Mouse (Mus musculus): ENCODE results near the gene Dnajc16.

Gene Dnajc16

DNA sequence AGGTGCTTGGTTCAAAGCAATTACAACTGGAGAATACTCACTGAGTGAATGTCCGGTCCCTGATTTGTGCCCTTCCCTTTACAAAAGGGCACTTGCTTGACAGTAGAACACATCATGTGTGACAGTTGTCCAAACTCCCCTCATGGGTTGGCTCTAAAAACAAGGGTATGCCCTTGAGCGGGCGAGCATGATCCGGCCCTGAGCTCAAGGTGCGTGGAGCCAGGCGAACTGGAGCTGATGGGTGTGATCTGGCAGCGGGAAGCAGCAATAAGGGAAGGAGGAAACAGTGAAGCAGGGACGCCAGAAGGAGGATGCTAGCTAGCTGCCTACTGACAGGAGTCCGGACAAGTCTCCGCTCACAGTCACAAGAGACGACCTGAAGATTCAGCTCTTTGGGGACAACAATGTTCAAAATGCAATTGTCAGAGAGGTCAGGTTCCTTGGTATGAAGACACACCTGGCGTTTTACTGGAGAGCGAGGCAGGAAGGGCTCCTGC is 28.6 kb downstream of the Dnajc16 start:
- no peak for DNase-seq (ENCODE audit: low read depth)

DNA sequence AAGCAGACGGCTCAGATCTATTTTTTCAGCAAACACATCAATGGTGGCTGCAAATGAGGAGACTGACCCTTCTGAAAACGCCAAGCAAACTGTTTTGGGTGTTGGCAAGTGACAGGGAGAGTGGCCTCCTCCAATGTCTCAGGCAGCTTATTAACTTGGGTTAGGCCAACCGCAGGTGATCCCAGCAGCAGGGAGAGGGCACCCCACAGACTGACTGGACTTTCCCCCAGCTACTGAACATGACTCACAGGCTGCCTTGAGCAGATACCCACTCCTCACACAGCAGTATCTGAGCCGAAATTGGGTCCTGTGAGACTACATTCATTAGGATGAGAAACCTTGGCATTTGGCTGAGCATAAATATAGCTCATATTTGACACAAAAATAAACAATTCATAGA is 29.8 kb downstream of the Dnajc16 start:
- no peak for DNase-seq (ENCODE audit: low read depth)

DNA sequence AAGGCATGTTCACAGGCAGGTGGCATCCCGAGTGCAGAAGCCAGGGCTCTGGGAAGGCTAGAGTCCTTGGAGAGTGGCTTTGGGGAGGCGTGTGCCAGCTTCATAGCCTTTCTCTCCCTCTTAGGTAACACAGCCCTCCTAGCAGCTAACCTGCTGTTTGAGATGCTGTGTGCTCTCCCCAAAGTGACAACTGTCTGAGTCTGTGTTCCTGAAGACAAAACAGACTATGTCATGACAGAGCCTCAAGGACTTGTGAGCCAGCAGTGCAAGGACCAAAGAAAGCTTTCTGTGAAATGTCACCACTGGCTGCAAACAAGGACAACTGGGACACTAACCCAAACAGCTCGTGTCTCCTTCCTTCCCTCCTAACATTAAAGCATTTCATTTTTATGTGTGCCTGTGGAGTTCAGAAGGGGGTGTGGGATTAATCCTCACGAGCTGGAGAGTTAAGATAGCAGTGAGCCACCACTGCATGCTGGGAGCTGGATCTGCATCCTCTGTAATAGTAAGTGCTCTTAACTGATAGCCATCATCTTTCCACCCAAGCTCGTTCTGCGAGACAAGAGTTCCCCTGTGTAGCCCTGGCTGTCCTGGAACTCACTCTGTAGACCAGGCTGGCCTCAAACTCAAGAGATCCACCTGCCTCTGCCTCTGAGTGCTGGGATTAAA is 31.7 kb downstream of the Dnajc16 start:
- no peak for DNase-seq (ENCODE audit: low read depth)

DNA sequence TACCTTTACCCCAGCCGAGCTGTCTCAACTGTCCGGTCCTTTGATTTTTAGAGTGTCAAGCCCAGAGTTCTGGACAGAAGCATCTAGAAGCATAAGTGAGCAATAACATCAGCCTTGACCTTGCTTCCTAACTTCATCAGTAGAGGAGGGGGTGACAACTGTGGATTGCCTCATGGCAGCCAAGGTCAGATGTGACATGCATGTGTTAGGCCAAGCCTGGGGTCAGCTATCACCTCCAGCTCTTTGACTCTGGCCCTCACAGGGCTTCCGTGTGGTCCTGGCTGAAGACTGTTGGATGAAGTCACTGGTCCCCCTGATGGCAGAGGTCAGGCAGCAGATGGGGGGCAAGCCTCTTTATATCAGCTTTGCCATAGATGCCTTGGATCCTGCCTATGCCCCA is 33.6 kb downstream of the Dnajc16 start:
- DNase-seq (ENCODE audit: low read depth), result no peak

DNA sequence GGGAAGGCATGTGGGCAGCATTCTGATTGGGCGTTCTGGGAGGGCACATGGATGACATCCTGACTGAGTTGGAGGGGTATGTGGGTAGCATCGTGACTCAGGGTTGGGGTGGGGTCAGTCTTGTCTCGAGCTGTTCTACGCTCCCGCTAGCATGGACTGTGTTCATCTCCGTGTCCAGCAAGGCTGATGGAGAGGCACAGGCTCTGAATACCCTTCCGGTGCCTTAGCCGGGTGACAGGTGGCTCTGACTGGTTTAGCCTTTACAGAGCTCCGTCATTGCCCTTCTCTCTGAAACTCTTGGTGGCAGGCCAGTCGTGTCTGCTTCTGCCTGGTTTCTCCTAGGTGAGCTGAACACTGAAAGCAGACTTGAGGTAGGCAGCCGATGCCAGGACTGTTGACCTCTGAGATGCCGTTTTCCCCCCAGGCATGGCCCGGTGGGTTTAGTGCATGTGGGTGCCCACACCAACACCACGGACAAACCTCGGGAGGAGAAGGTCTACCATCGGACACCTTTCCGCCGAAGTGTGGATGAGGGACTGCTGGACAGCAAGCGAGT is 35.3 kb downstream of the Dnajc16 start:
- no peak for DNase-seq (ENCODE audit: low read depth)

DNA sequence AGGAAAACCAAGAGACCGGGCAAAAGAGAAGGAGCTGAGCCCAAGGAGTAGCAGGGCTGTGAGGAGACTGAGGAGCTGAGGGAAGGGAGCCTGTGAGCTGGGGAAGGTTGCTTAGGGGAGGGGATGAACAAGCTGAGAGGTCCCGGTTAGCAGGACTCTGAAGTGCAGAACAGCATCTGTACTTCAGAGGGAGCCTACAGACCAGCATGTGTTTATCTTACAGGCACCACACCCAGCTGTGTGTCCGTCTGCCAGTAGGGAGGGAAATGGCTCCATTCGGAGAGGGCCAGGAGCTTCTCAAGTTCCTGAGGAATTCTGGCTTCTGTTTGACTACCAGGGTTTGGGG is 38.7 kb downstream of the Dnajc16 start:
- DNase-seq (ENCODE audit: low read depth), result no peak

DNA sequence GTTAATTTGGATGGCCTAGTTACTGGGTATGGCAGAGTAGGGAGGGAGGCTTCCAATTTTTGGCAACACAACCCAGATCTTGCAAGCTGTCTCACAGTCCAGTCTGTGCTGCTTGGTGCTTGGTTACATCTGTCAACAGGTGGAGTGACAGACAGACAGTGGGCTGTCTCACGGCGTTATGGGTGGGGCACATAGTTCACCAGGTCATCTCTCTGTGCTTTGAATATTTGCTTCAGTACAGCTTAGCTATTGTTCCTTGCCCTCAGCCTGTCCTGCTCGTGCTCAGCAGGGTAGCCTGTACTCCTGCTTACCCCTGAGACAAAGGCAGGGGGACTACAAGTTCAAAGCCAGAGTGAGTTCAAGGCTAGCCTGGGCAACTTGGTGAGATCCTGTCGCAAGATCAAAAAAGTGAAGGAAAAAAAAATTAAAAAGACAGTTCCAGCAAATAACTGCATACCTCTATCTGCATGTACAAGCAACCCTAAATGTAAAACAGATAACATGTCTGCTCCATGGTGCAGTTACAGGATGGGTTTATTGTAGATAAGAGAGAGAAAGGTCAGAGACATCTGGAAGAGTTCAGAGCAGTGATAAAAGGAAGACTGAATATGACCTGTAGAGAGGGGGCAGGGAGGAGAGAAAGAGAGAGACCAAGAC is 39.2 kb downstream of the Dnajc16 start:
- DNase-seq (ENCODE audit: low read depth), result no peak

DNA sequence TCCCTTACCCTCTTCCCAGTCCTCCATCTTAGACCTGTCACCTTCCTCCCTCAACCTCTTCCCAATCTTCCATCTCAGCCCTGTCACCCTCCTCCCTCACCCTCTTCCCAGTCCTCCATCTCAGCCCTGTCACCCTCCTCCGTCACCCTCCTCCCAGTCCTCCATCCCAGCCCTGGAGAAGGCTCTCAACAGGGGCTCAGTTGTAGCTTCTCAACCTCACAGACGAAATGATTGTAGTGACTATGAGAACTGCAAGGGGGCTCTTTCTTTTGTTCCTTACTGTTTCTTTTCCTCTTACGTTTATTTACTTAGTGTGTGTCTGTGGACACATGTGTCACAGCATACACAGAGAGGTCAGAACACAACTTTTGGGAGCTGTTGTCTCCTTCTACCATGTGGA is 39.9 kb downstream of the Dnajc16 start:
- peak; percentile 17 for DNase-seq (ENCODE audit: low read depth)

DNA sequence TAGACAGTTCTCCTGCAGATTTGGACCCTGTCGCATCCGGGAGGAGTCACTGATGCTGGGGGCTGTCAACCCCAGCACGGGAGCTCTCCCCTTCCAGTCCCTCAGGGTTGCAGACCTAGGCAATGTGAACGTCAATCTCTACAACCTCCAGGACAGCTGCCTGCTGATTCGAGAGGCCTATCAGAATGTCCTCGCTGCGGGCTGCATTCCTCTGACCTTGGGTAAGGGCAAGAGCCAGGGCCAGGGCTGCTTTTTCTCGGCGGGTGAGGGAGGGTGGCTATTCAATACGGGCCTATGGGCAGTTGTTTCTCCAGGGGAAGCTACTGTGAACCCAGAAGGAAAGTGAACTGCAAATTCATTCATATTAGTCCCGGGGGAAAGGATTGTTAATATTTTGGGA is 41.2 kb downstream of the Dnajc16 start:
- no peak for DNase-seq (ENCODE audit: low read depth)

DNA sequence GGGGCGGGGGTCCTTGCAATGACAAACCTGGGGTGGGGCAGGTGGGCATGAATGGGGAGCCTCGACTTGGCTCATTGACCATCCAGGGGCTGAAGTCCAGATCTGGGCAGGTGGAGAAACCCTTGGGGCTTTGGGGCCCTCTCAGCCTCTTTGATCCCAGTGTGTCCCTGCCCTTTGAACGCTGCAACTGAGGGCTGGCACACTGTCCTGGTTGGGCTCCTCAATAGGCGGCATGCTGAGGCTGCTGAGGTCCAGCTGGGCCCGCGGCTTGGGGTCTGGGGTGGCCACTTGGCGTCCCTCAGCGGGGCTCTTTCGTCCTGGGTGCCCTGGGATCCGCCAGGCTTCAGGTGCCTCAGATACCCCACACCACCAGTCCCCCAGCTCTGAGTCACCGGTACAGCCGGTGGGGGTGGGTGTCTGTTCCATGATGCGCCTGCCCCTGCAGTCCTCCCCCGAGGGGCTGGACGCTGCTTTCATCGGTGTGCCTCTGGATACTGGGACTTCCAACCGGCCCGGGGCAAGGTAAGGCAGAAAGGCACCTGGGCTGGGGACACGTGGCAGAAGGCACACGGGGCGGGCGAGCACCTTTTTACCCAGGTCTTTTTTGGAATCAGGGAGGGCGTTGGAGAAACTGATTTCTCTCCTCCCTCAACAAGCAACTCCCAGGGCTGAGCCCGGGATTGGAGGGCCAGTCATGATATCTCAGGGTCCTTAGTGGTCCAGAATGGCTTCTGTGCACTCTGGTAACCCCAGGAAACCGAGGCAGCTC is 44.0 kb downstream of the Dnajc16 start, which contains the start of gene Agmat:
Gene Agmat, plus strand, starts transcription at position 95 of the 769 bp plus-strand sequence.
- no peak for DNase-seq (ENCODE audit: low read depth)

DNA sequence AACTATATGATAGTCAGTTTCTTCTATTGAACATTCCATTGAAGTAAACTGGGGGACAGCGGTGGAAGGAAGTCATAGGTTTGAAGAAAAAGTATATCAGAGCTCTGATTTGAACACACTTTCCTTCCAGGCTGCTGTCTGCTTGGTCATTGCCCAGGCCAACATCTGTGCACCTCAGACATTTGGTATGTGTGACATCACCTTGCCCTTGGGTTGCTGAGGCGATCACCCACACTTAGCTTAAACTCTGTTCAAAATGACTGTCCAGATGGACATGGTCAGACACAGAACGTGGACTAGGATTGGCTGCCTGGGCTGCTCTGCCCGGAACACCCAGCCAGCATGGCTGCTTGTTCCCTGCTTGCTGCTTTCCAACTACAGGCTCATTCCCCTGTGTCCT is 48.4 kb downstream of the Dnajc16 start:
- DNase-seq (ENCODE audit: low read depth), result no peak

DNA sequence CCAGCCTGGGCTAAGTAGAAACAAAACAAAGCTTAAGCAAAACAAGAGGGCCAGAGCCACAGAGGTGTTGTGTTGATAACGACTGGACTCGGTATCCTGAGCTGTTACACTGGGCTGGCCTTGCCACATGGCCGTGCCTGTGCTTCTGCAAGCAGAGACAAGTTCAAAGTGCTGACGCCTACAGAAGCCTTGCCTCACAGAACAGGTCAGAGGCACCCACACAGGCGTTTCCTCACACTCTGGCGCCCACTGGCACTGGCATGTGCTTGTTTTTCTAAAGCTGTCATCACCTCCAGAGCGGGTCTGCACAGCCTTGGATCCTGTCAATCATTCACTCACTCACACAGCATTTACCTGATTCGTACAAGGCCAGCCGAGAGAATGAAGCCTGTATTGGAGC is 48.9 kb downstream of the Dnajc16 start:
- no peak for DNase-seq (ENCODE audit: low read depth)

DNA sequence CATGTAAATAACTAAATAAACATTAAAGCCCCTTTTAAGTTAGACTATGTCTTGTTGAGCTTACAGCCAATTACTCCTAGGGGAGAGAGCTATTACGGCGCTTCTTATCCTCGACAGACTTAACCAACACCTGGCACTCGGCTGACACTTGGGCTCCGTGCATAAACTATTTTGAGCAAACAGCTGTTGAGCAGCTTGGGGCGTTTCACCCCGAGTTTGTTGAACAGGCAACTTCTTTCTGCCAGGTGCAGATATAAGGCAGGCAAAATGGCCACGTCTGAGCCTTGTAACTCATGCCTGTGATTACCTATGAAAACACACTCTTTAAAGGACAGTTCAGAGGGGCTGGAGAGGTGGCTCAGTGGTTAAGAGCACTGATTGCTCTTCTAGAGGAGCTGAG is 52.7 kb downstream of the Dnajc16 start:
- no peak for DNase-seq (ENCODE audit: low read depth)

DNA sequence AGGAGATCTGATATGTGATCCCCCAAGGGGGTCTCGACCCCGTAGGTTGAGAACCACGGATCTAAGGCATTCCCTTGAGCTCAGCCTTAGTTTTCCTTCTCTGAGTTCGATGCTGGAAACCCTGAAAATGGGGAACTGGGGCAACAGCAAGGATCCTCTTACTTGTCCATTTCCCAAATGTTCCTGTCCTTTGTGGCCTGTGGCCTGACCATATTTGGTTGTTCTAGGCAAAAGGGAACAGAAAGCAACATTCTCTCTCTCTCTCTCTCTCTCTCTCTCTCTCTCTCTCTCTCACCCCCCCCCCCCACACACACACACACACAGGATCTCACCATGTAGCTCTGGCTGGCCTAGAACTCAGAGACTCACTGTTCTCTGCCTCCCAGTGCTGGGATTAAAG is 53.9 kb downstream of the Dnajc16 start:
- no peak for DNase-seq (ENCODE audit: low read depth)

DNA sequence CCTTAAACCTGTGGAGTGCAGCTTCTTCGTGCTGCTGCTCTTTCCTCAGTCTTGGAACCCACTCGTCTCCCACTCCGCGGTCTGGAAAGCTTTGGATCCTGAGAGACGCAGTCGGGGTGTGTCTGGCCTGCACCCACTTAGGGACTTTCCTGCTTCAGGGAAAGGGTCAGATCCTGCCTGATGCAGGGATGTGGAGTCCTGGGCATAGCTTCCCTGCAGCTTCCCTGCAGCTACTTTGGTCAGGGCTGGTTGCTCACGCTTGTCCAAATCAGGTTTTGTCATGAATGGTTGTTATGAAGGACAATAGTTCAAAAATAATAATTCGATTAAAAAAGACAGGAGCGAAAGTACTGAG is 55.5 kb downstream of the Dnajc16 start:
- DNase-seq (ENCODE audit: low read depth), result no peak

DNA sequence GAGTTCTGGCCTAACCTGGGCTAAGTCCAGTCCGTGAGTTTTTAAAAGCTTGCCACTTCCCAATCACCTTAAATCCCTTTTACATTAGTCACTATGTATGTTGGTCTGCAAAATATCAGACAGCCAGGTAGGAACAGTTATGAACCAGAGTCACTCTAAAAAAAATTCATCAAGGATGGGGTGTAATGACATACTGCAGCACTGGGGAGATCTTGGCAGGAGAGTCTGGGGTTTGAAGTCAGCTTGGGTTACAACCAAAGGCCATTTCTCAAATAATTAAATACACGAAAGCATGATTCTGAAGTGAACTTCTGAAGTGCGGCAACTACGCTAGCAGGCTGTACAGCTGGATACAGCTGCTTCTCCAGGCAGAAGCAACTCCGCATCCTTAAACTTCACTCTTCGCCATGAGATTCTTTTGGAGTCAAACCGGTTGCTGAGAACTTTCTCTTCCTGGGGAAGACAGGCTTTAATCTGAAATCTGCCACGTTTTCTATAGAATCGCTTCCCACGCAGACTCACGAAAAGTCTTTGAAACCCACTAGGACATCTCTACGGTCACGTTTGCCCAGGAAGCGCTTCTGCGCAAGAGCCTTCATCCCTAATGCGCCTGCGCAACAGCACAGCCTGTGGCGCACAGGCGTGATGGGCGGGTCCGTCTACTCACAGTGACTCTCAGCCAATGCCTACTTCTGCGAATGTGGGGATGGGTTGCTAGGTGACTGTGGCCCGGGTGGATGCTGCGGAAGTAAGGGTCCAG is 56.1 kb downstream of the Dnajc16 start:
- DNase-seq (ENCODE audit: low read depth), result peak; percentile 96

DNA sequence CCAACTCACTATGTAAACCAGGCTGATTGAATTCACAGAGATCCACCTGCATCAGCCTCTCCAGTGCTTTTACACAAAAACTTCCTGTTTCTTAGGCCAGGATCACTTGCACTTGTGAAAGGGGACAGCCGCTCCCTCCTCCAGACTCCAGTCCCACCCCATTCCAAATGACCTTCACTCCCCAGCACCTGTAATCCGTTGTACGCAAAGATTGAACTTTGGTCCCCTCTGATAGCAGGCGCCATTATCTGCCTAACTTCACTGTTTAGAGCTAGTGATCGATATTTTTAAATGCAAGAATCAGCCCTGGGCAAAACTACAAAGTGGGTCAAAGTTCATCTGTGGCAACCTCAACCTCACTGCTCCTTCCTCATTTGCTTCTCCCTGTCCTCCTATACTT is 59.0 kb downstream of the Dnajc16 start:
- no peak for DNase-seq (ENCODE audit: low read depth)

DNA sequence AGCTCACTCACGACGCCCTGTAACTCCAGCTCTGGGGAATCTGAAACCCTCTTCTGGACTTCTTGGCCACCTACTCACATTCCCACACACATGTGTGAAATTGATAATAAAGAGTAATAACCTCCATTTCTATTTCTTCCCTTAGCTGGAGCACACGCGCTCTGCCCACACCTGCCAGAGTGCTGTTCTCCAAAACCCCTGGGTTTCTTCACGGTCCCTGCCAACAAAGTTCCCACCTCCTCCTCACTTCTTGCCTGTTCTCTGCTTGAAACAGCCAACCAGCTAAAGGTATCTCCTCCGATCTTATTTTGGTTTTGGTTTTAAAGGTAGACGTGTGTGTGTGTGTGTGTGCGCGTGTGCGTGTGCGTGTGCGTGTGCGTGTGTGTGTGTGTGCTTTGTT is 60.3 kb downstream of the Dnajc16 start:
- DNase-seq (ENCODE audit: low read depth), result no peak

DNA sequence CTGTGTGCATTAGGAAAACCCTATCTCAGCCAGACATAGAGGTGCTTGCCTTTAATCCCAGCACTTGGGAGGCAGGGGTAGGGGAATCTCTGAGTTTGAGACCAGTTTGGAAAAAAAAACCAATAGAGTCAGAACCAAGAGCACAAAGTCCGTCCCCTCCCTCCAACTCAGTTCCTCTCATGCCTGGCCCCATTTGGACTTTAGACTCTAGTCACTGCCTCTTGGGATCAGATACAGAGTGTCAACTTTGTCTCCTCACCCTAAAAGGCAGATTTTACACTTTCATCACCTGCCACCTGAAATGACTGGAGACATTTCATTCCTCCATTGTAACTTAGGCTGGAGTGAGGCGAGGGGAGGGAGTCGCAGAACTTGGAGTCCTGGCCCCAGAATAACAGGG is 61.5 kb downstream of the Dnajc16 start:
- DNase-seq (ENCODE audit: low read depth), result no peak

DNA sequence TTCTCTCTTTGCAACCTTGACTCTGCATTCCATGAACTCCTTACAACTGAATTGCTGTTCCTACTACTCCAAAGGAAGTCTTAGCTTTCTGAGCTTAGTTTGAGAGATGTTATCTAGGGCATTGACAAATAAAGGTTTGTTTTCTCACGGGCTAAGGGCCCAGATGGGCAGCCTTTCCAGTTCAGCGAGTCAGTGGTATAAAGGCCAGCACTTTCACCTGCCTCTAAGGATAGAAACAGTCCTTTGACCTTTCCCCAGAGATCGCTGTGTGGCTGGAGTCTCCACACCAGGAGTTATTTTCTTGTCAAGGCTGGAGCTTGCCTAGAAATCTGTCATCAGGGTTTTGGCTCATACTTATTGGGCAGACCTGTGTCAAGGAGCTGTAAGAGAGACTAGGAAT is 65.0 kb downstream of the Dnajc16 start:
- DNase-seq (ENCODE audit: low read depth), result no peak

DNA sequence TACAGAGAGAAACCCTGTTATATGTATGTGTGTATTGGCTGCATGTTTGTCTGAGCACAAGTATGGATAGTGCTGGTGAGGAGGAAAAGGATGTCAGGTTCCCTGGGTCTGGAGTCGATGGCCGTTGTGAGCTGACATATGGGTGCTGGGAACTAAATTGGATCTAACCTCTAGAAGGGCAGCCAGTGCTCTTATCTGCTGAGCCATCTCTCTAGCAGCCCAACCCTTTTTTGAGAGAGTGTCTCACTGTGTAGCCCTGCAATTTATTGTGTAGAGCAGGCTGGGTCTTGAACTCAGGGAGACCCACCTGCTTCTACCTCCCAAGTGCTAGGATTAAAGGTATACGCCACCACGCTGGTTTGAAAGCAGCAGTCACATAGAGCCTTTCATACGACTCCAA is 65.5 kb downstream of the Dnajc16 start:
- DNase-seq (ENCODE audit: low read depth), result no peak

DNA sequence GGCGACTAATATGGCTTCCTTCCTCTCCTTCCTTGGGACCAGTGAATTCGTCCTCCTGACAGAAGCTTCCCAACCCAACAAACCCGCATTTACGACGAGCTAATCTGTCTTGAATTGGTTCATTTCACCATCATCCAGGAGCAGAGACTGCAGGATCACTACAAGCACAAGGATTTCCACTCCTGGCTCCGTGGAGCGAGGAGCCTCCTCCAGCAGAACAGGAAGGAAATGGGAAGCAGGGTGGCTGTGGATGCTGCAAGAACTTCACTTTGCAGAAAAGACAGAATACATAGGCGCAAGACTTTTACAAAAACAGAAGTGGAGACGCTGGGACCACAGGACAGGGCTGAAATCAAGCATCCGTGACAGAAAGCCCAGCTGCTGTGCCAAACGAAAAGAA is 66.1 kb downstream of the Dnajc16 start:
- DNase-seq (ENCODE audit: low read depth), result no peak

All from naive thymus-derived CD4-positive, alpha-beta T cell, adult 2 months (primary cell).